Mouse (Mus musculus): ENCODE data around the gene Btbd3. TPM values are rescaled to one million over a fixed set of nuclear protein-coding genes. Genes with fewer than 3 reads are reported as not detected.

Gene Btbd3
- polyA plus RNA-seq, 1 experiment from 2014 or later: 8.9 TPM

DNA sequence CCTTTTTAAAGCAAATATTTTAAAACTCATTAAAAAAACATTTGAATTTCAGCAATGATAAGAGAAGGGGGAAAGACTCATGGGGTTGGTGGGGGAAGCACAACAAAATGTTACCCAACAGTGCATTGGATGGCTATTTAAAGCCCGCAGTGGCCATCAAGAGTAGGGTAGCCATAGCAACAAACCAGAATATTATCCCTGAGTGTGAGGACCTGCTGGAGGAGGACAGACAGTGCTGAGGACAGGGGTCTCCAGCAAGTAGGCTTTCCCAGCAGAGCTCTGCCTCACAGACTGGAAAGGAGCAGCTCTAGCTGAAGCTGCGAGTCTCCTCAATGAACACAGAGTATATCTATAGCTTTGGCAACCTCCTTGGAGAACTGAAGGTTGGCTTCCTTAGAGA lies 331.0 kb downstream of the Btbd3 start:
- no peak overlapping the region for H3K27ac ChIP-seq (ENCODE audit: low read length)
- no peak for ATAC-seq (replicated peaks; ENCODE audit: extremely low read depth, insufficient read depth, low FRiP score)
- H3K4me2 ChIP-seq (ENCODE audit: low read depth, low read length): no peak overlapping the region
- no peak overlapping the region for H3K4me3 ChIP-seq (ENCODE audit: low read length)
- no peaks in the 10 kb centered on the region for H3K4me1 ChIP-seq (ENCODE audit: control insufficient read depth, insufficient read depth, low read length)
- 68% methylated on average over 2 of the region's 2 CpGs for WGBS
- no peaks in the 10 kb centered on the region for H3K36me3 ChIP-seq (ENCODE audit: control insufficient read depth, insufficient read depth)
- H3K9ac ChIP-seq (ENCODE audit: low read length): no peak overlapping the region
- H3K9me3 ChIP-seq (replicated peaks; ENCODE audit: control insufficient read depth, low read length): no peaks in the 10 kb centered on the region
- H3K27me3 ChIP-seq (ENCODE audit: control insufficient read depth, insufficient read depth, low read length): no peaks in the 10 kb centered on the region

GRCm38 (mm10) chr2:138587795-138588545 lies 331.6 kb downstream of the Btbd3 start:
- H3K4me1 ChIP-seq (ENCODE audit: control insufficient read depth, insufficient read depth, low read length): no peaks in the 10 kb centered on the region
- no peaks in the 10 kb centered on the region for H3K9me3 ChIP-seq (replicated peaks; ENCODE audit: control insufficient read depth, low read length)
- no peaks in the 10 kb centered on the region for H3K36me3 ChIP-seq (ENCODE audit: control insufficient read depth, insufficient read depth)
- WGBS: 83% methylated on average over 7 of the region's 7 CpGs
- no peak overlapping the region for H3K9ac ChIP-seq (ENCODE audit: low read length)
- H3K27ac ChIP-seq (ENCODE audit: low read length): no peak overlapping the region
- no peak overlapping the region for H3K4me2 ChIP-seq (ENCODE audit: low read depth, low read length)
- no peak overlapping the region for H3K4me3 ChIP-seq (ENCODE audit: low read length)
- H3K27me3 ChIP-seq (ENCODE audit: control insufficient read depth, insufficient read depth, low read length): no peaks in the 10 kb centered on the region
- no peak for ATAC-seq (replicated peaks; ENCODE audit: extremely low read depth, insufficient read depth, low FRiP score)

DNA sequence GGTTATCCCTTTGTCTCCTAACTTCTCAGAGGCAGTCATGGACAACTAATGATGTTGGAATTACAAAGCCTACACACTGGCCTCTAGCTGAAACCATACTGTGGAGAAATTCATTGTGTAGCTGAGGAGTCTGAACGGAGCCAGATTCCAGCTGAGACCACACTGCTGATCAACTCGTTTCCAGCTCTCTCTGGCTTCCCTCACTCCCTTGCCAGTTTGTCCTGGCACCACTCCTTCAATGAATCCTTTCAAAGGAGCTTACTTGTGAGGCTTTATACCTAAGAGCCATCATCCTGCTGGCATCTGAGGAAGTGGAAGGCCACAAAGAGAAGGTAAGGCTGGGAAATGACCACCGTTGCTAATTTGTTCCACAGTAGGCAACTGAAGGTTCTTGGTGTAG lies 332.7 kb downstream of the Btbd3 start:
- Histone ChIP-seq H3K9ac (ENCODE audit: low read length) (no peak overlapping the region), H3K36me3 (ENCODE audit: control insufficient read depth, insufficient read depth) (no peaks in the 10 kb centered on the region), H3K9me3 (replicated peaks; ENCODE audit: control insufficient read depth, low read length) (no peaks in the 10 kb centered on the region), H3K27ac (ENCODE audit: low read length) (no peak overlapping the region), H3K4me2 (ENCODE audit: low read depth, low read length) (no peak overlapping the region), H3K27me3 (ENCODE audit: control insufficient read depth, insufficient read depth, low read length) (no peaks in the 10 kb centered on the region), H3K4me1 (ENCODE audit: control insufficient read depth, insufficient read depth, low read length) (no peaks in the 10 kb centered on the region), H3K4me3 (ENCODE audit: low read length) (no peak overlapping the region)
- ATAC-seq (replicated peaks; ENCODE audit: extremely low read depth, insufficient read depth, low FRiP score): no peak
- WGBS: 78% methylated on average over 3 of the region's 3 CpGs

- no peak overlapping the region for H3K27ac ChIP-seq (ENCODE audit: low read length)
- H3K27me3 ChIP-seq (ENCODE audit: control insufficient read depth, insufficient read depth, low read length): no peaks in the 10 kb centered on the region
- no peaks in the 10 kb centered on the region for H3K9me3 ChIP-seq (replicated peaks; ENCODE audit: control insufficient read depth, low read length)
- H3K4me1 ChIP-seq (ENCODE audit: control insufficient read depth, insufficient read depth, low read length): no peaks in the 10 kb centered on the region
- H3K4me2 ChIP-seq (ENCODE audit: low read depth, low read length): no peak overlapping the region
- WGBS: 66% methylated on average over 1 of the region's 1 CpGs
- no peaks in the 10 kb centered on the region for H3K36me3 ChIP-seq (ENCODE audit: control insufficient read depth, insufficient read depth)
- ATAC-seq (replicated peaks; ENCODE audit: extremely low read depth, insufficient read depth, low FRiP score): no peak
- no peak overlapping the region for H3K9ac ChIP-seq (ENCODE audit: low read length)
- H3K4me3 ChIP-seq (ENCODE audit: low read length): no peak overlapping the region
Observed at GRCm38 (mm10) chr2:138590307-138590706, 333.9 kb downstream of the Btbd3 start.

DNA sequence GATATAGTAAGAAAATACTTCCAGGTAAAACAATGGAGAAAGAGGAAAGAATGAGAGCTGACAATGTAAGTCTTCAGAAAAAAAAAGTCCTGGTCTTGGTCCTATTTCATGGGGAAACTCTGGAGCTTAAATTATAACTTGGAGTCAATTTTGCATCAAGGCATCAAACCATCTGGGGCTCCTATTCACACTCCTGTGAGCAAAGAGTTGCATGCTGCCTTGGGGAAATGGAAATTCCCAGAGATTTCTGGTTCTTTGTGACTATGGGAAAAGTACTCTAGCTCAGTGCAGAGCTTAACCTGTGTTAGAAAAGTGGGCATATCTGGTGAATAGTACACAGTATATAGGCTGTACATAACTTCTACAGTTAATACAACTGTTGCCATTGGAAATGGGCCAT lies 356.0 kb downstream of the Btbd3 start:
- no peak for ATAC-seq (replicated peaks; ENCODE audit: extremely low read depth, insufficient read depth, low FRiP score)
- no peaks in the 10 kb centered on the region for H3K4me1 ChIP-seq (ENCODE audit: control insufficient read depth, insufficient read depth, low read length)
- H3K27me3 ChIP-seq (ENCODE audit: control insufficient read depth, insufficient read depth, low read length): no peaks in the 10 kb centered on the region
- H3K9ac ChIP-seq (ENCODE audit: low read length): no peak overlapping the region
- no peak overlapping the region for H3K4me2 ChIP-seq (ENCODE audit: low read depth, low read length)
- no peak overlapping the region for H3K27ac ChIP-seq (ENCODE audit: low read length)
- no peak overlapping the region for H3K4me3 ChIP-seq (ENCODE audit: low read length)
- H3K9me3 ChIP-seq (replicated peaks; ENCODE audit: control insufficient read depth, low read length): no peaks in the 10 kb centered on the region
- no peaks in the 10 kb centered on the region for H3K36me3 ChIP-seq (ENCODE audit: control insufficient read depth, insufficient read depth)

DNA sequence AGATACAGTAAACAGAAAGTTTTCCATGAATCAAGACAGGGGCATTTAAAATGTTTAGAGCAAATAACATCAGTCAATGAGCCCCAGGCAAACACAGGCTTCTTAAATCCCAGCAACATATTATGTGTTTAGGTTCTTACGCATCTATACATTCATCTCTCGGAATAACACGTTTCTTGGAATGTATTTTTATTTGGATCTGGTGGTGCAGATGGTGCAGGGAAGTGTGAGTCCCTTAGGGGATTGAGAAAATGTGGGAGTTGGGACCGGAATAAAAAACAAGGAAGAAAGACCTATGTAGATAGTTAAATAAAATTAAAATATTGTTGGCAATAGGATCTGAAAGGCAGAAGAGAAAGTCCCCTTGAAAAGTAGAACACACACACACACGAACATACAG lies 361.1 kb downstream of the Btbd3 start:
- Histone ChIP-seq H3K9me3 (replicated peaks; ENCODE audit: control insufficient read depth, low read length) (no peaks in the 10 kb centered on the region), H3K4me3 (ENCODE audit: low read length) (no peak overlapping the region), H3K36me3 (ENCODE audit: control insufficient read depth, insufficient read depth) (no peaks in the 10 kb centered on the region), H3K27ac (ENCODE audit: low read length) (no peak overlapping the region), H3K27me3 (ENCODE audit: control insufficient read depth, insufficient read depth, low read length) (no peaks in the 10 kb centered on the region), H3K9ac (ENCODE audit: low read length) (no peak overlapping the region), H3K4me2 (ENCODE audit: low read depth, low read length) (no peak overlapping the region), H3K4me1 (ENCODE audit: control insufficient read depth, insufficient read depth, low read length) (no peaks in the 10 kb centered on the region)
- 85% methylated on average over 5 of the region's 5 CpGs for WGBS
- ATAC-seq (replicated peaks; ENCODE audit: extremely low read depth, insufficient read depth, low FRiP score): no peak

Data from heart, embryonic 16.5 days (tissue).